Mouse (Mus musculus) megakaryocyte, embryonic 14.5 days (primary cell): ENCODE data around the gene Cers5.

ENCODE experiments used
- FLI1 ChIP-seq: IDR thresholded peaks from 2 replicates; pipeline ENCODE4 v1.6.1; 2012; ENCODE audit warnings: low read length, inconsistent platforms, mixed read lengths
- GATA1 ChIP-seq: IDR thresholded peaks from 3 replicates; pipeline ENCODE4 v1.6.1; 2012; ENCODE audit warnings: mixed read lengths, low read length, inconsistent platforms, borderline replicate concordance

DNA sequence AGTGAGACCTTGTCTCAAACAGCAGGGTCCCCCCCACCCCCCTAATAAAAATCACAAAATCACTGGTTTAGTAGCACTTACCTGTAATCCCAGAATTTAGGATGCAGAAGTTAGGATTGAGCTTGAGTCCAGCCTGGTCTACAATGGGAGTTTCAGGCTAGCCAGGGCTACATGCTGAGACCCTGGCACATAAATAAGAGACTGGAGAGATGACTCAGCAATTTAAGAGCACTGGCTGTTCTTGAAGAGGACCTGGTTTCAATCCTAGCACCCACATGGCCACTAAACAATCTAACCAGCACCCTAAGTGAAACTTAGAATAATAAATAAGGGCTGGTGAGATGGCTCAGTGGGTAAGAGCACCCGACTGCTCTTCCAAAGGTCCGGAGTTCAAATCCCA is 41.5 kb downstream of the Cers5 start:
- TF ChIP-seq FLI1 (no peak), GATA1 (no peak)
